Mouse (Mus musculus): ENCODE data around the gene Dclre1c.

The Dclre1c gene

GRCm38 (mm10) chr2:3475746-3476251 lies 51.9 kb downstream of the Dclre1c start:
- no peak for DNase-seq

GRCm38 (mm10) chr2:3480239-3480638 lies 56.3 kb downstream of the Dclre1c start:
- DNase-seq = no peak

- no peak for DNase-seq
Measured at GRCm38 (mm10) chr2:3489816-3490215, 65.9 kb downstream of the Dclre1c start.

GRCm38 (mm10) chr2:3493833-3494409 lies 70.0 kb downstream of the Dclre1c start:
- DNase-seq = no peak

- DNase-seq = no peak
Measured at GRCm38 (mm10) chr2:3499543-3499942, 75.6 kb downstream of the Dclre1c start.

GRCm38 (mm10) chr2:3500886-3501285 lies 77.0 kb downstream of the Dclre1c start:
- no peak for DNase-seq

- DNase-seq = no peak
Measured at GRCm38 (mm10) chr2:3512076-3512475, 88.1 kb downstream of the Dclre1c start.

- peak; percentile 97 for DNase-seq
Measured at GRCm38 (mm10) chr2:3512552-3513454, 88.9 kb downstream of the Dclre1c start, which contains the start of the genes Gm45902, Hspa14 and Cdnf. TSS of gene Gm45902 (minus strand) at chr2:3512790. TSS of gene Hspa14 (minus strand) at chr2:3512814. TSS of gene Cdnf (plus strand) at chr2:3513030.
